Mouse (Mus musculus) myocyte (in vitro differentiated cells): Measurements from ENCODE around the gene Npepl1. TPM values are rescaled to one million over a fixed set of nuclear protein-coding genes. Genes with fewer than 3 reads are reported as not detected.

ENCODE experiments used
- H3K27me3 ChIP-seq: one replicate; pipeline ENCODE4 v1.6.1; 2011; ENCODE audit not compliant: control insufficient read depth, insufficient read depth, insufficient read length
- H3K36me3 ChIP-seq: one replicate; pipeline ENCODE4 v1.6.1; 2011; ENCODE audit not compliant: control insufficient read depth, insufficient read depth
- H3K4me2 ChIP-seq: one replicate; pipeline ENCODE4 v1.6.1; 2011; ENCODE audit warnings: low read depth, control low read depth
- H3K4me3 ChIP-seq: one replicate; pipeline ENCODE4 v1.5.1; 2011; ENCODE audit warnings: mild to moderate bottlenecking, control low read depth, moderate library complexity
- H3K79me2 ChIP-seq: one replicate; pipeline ENCODE4 v1.6.1; 2011; ENCODE audit not compliant: control insufficient read depth, insufficient read depth
- H3ac ChIP-seq: one replicate; pipeline ENCODE4 v1.6.1; 2011; ENCODE audit not compliant: control insufficient read depth, insufficient read length
- CEBPB ChIP-seq: IDR thresholded peaks from 2 replicates; pipeline ENCODE4 v1.6.1; 2011; ENCODE audit warnings: mild to moderate bottlenecking, moderate library complexity; ENCODE audit not compliant: poor library complexity, insufficient read depth, severe bottlenecking
- E2F4 ChIP-seq: IDR thresholded peaks from one replicate; pipeline ENCODE4 v1.6.1; 2011; ENCODE audit warnings: mild to moderate bottlenecking, control low read depth, moderate library complexity; ENCODE audit not compliant: insufficient read depth
- MAX ChIP-seq: IDR thresholded peaks from one replicate; pipeline ENCODE4 v1.6.1; 2011; ENCODE audit warnings: low read depth, mild to moderate bottlenecking, control low read depth
- MYOD1 ChIP-seq, 3 experiments: IDR thresholded peaks; one replicate each; pipeline ENCODE4 v1.6.1; 2011; ENCODE audit warnings: control low read depth in 2 of 3, low read depth in 2 of 3, mild to moderate bottlenecking in 2 of 3, moderate library complexity in 1 of 3; ENCODE audit not compliant: insufficient read length in 2 of 3, control insufficient read depth in 1 of 3
- MYOG ChIP-seq, 3 experiments: IDR thresholded peaks; one replicate each; pipeline ENCODE4 v1.6.1; 2011; ENCODE audit warnings: control low read depth in 2 of 3, low read depth in 2 of 3, mild to moderate bottlenecking in 2 of 3; ENCODE audit not compliant: insufficient read length in 2 of 3, control insufficient read depth in 1 of 3, insufficient read depth in 1 of 3
- POLR2A ChIP-seq: IDR thresholded peaks from one replicate; pipeline ENCODE4 v1.6.1; 2011; ENCODE audit warnings: low read depth, mild to moderate bottlenecking, control low read depth, moderate library complexity; ENCODE audit not compliant: insufficient read length
- POLR2AphosphoS2 ChIP-seq: IDR thresholded peaks from one replicate; pipeline ENCODE4 v1.6.1; 2011; ENCODE audit warnings: low read depth, control low read depth; ENCODE audit not compliant: insufficient read length
- REST ChIP-seq: IDR thresholded peaks from one replicate; pipeline ENCODE4 v1.6.1; 2011; ENCODE audit warnings: mild to moderate bottlenecking, control low read depth, moderate library complexity; ENCODE audit not compliant: insufficient read depth, insufficient read length
- SRF ChIP-seq: IDR thresholded peaks from one replicate; pipeline ENCODE4 v1.6.1; 2011; ENCODE audit warnings: low read depth; ENCODE audit not compliant: control insufficient read depth, insufficient read length
- TCF12 ChIP-seq: IDR thresholded peaks from one replicate; pipeline ENCODE4 v1.6.1; 2011; ENCODE audit warnings: mild to moderate bottlenecking, control low read depth; ENCODE audit not compliant: poor library complexity, insufficient read depth, severe bottlenecking
- TCF3 ChIP-seq: IDR thresholded peaks from one replicate; pipeline ENCODE4 v1.6.1; 2011; ENCODE audit warnings: low read depth, control low read depth; ENCODE audit not compliant: insufficient read length
- USF1 ChIP-seq: IDR thresholded peaks from one replicate; pipeline ENCODE4 v1.6.1; 2011; ENCODE audit warnings: low read depth, mild to moderate bottlenecking, control low read depth, moderate library complexity
- polyA plus RNA-seq: library from polyadenylated mRNA; unstranded; fragments of >200 nt; fragmentation: generic; extraction: Trizol; gene quantifications from one replicate; pipeline ENCODE4 v1.2.1, GENCODE M21; 2012; ENCODE audit warnings: missing spikeins

Gene Npepl1
- polyA plus RNA-seq, 1 experiment = 56.0 TPM

- TF ChIP-seq SRF (no peak), POLR2AphosphoS2 (no peak), TCF12 (no peak), CEBPB (no peak), POLR2A (no peak), E2F4 (no peak), REST (no peak), MYOD1 (IDR thresholded peaks at IDR 0.05; ENCODE audit: control insufficient read depth in 1 of 3, insufficient read length in 2 of 3, low read depth in 2 of 3) (no peak), TCF3 (no peak), MYOG (IDR thresholded peaks at IDR 0.05; ENCODE audit: control insufficient read depth in 1 of 3, insufficient read depth in 1 of 3, insufficient read length in 2 of 3, low read depth in 2 of 3) (no peak), MAX (no peak), USF1 (no peak)
- Histone ChIP-seq H3K4me3 (no peak overlapping the region), H3K79me2 (no peaks in the 10 kb centered on the region), H3K36me3 (peaks cover 5% of the 10 kb centered on the region), H3K27me3 (no peaks in the 10 kb centered on the region), H3ac (no peak overlapping the region), H3K4me2 (no peak overlapping the region)
These were observed 13.6 kb downstream of the Npepl1 start for GRCm38 (mm10) chr2:174123731-174124130.

- TF ChIP-seq E2F4 (no peak), MYOD1 (IDR thresholded peaks at IDR 0.05; ENCODE audit: control insufficient read depth in 1 of 3, insufficient read length in 2 of 3, low read depth in 2 of 3) (peak in 2 of 3 experiments; percentile 43 to 63), MYOG (IDR thresholded peaks at IDR 0.05; ENCODE audit: control insufficient read depth in 1 of 3, insufficient read depth in 1 of 3, insufficient read length in 2 of 3, low read depth in 2 of 3) (peak in 1 of 3 experiments; percentile 47)
- Histone ChIP-seq H3K4me3 (no peak overlapping the region), H3K4me2 (peak overlapping the region; percentile 48), H3K36me3 (peaks cover 5% of the 10 kb centered on the region), H3K27me3 (no peaks in the 10 kb centered on the region), H3K79me2 (no peaks in the 10 kb centered on the region), H3ac (no peak overlapping the region)
These were observed 16.6 kb downstream of the Npepl1 start for GRCm38 (mm10) chr2:174126522-174127375.

GRCm38 (mm10) chr2:174127376-174127713 is 17.2 kb downstream of the Npepl1 start:
- Histone ChIP-seq H3K27me3 (no peaks in the 10 kb centered on the region), H3K4me3 (no peak overlapping the region), H3ac (no peak overlapping the region), H3K36me3 (peaks cover 5% of the 10 kb centered on the region), H3K79me2 (no peaks in the 10 kb centered on the region), H3K4me2 (no peak overlapping the region)
- TF ChIP-seq SRF (no peak), E2F4 (no peak), USF1 (no peak), MAX (no peak)

GRCm38 (mm10) chr2:174128926-174129325 is 18.8 kb downstream of the Npepl1 start:
- Histone ChIP-seq H3K27me3 (no peaks in the 10 kb centered on the region), H3K4me2 (no peak overlapping the region), H3K4me3 (no peak overlapping the region), H3ac (no peak overlapping the region), H3K79me2 (no peaks in the 10 kb centered on the region), H3K36me3 (peaks cover 5% of the 10 kb centered on the region)
- TF ChIP-seq E2F4 = no peak
- TF ChIP-seq POLR2AphosphoS2 = no peak
- TF ChIP-seq USF1 = no peak
- no peak for TF ChIP-seq TCF12
- no peak for TF ChIP-seq CEBPB
- no peak for TF ChIP-seq MAX
- TF ChIP-seq TCF3 = no peak
- no peak for TF ChIP-seq POLR2A
- no peak for TF ChIP-seq REST
- no peak for TF ChIP-seq MYOG (IDR thresholded peaks at IDR 0.05; ENCODE audit: control insufficient read depth in 1 of 3, insufficient read depth in 1 of 3, insufficient read length in 2 of 3, low read depth in 2 of 3)
- TF ChIP-seq MYOD1 (IDR thresholded peaks at IDR 0.05; ENCODE audit: control insufficient read depth in 1 of 3, insufficient read length in 2 of 3, low read depth in 2 of 3) = no peak
- TF ChIP-seq SRF = no peak

GRCm38 (mm10) chr2:174130468-174131097 is 20.4 kb downstream of the Npepl1 start:
- Histone ChIP-seq H3K4me2 (no peak overlapping the region), H3K36me3 (no peaks in the 10 kb centered on the region), H3K4me3 (no peak overlapping the region), H3ac (no peak overlapping the region), H3K79me2 (no peaks in the 10 kb centered on the region), H3K27me3 (no peaks in the 10 kb centered on the region)
- no peak for TF ChIP-seq TCF12
- TF ChIP-seq MYOD1 (IDR thresholded peaks at IDR 0.05; ENCODE audit: control insufficient read depth in 1 of 3, insufficient read length in 2 of 3, low read depth in 2 of 3) = no peak
- TF ChIP-seq CEBPB = no peak
- TF ChIP-seq USF1 = no peak
- no peak for TF ChIP-seq POLR2AphosphoS2
- no peak for TF ChIP-seq POLR2A
- no peak for TF ChIP-seq MYOG (IDR thresholded peaks at IDR 0.05; ENCODE audit: control insufficient read depth in 1 of 3, insufficient read depth in 1 of 3, insufficient read length in 2 of 3, low read depth in 2 of 3)
- TF ChIP-seq TCF3 = no peak
- TF ChIP-seq E2F4 = no peak
- TF ChIP-seq MAX = no peak
- TF ChIP-seq REST = no peak
- TF ChIP-seq SRF = no peak
